Mouse (Mus musculus): ENCODE measurements around the gene Slc25a42. TPM values are rescaled to one million over a fixed set of nuclear protein-coding genes. Genes with fewer than 3 reads are reported as not detected.
A peak's percentile ranks its signal among the peaks of the same experiment; 100 is the strongest.

The Slc25a42 gene
- polyA plus RNA-seq, 1 experiment from 2014 or later, result 12.2 TPM

- Histone ChIP-seq H3K27ac (ENCODE audit: low read depth, low read length) (no peak overlapping the region), H3K4me2 (replicated peaks; ENCODE audit: low read depth) (no peak overlapping the region), H3K4me3 (ENCODE audit: low read depth, low read length) (no peak overlapping the region), H3K27me3 (replicated peaks; ENCODE audit: control insufficient read depth, insufficient read depth, low read length) (no peaks in the 10 kb centered on the region), H3K9me3 (ENCODE audit: control insufficient read depth) (no peaks in the 10 kb centered on the region), H3K4me1 (replicated peaks; ENCODE audit: control insufficient read depth, insufficient read depth, low read length) (peaks cover 6% of the 10 kb centered on the region; the same call in 1 of the 2 replicates), H3K36me3 (ENCODE audit: control insufficient read depth, insufficient read depth) (no peaks in the 10 kb centered on the region; the same call in 1 of the 2 replicates), H3K9ac (ENCODE audit: low read depth, low read length) (no peak overlapping the region)
- ATAC-seq, result no peak
- no peak for TF ChIP-seq CTCF (IDR thresholded peaks at IDR 0.05; ENCODE audit: low read depth)
- WGBS, result 67% methylated on average over 3 of the region's 3 CpGs
Measured at GRCm38 (mm10) chr8:70201417-70201816, 10.7 kb downstream of the Slc25a42 start.

GRCm38 (mm10) chr8:70200098-70200681 is 11.9 kb downstream of the Slc25a42 start:
- Histone ChIP-seq H3K4me3 (ENCODE audit: low read depth, low read length) (no peak overlapping the region), H3K36me3 (ENCODE audit: control insufficient read depth, insufficient read depth) (no peaks in the 10 kb centered on the region; the same call in 1 of the 2 replicates), H3K27ac (ENCODE audit: low read depth, low read length) (no peak overlapping the region), H3K4me1 (replicated peaks; ENCODE audit: control insufficient read depth, insufficient read depth, low read length) (peaks cover 6% of the 10 kb centered on the region; the same call in 1 of the 2 replicates), H3K9ac (ENCODE audit: low read depth, low read length) (no peak overlapping the region), H3K9me3 (ENCODE audit: control insufficient read depth) (no peaks in the 10 kb centered on the region), H3K4me2 (replicated peaks; ENCODE audit: low read depth) (no peak overlapping the region), H3K27me3 (replicated peaks; ENCODE audit: control insufficient read depth, insufficient read depth, low read length) (no peaks in the 10 kb centered on the region)
- WGBS, result 50% methylated on average over 5 of the region's 5 CpGs
- peak; percentile 74 for TF ChIP-seq CTCF (IDR thresholded peaks at IDR 0.05; ENCODE audit: low read depth)
- ATAC-seq, result no peak

- H3K4me1 ChIP-seq (replicated peaks; ENCODE audit: control insufficient read depth, insufficient read depth, low read length), result peaks cover 13% of the 10 kb centered on the region; the same call in 1 of the 2 replicates
- H3K36me3 ChIP-seq (ENCODE audit: control insufficient read depth, insufficient read depth), result no peaks in the 10 kb centered on the region
- TF ChIP-seq CTCF (IDR thresholded peaks at IDR 0.05; ENCODE audit: low read depth), result no peak
- no peak overlapping the region; the same call in 1 of the 2 replicates for H3K4me2 ChIP-seq (replicated peaks; ENCODE audit: low read depth)
- H3K27me3 ChIP-seq (replicated peaks; ENCODE audit: control insufficient read depth, insufficient read depth, low read length), result no peaks in the 10 kb centered on the region
- no peak overlapping the region for H3K4me3 ChIP-seq (ENCODE audit: low read depth, low read length)
- 29% methylated on average over 7 of the region's 7 CpGs for WGBS
- 0 out of 2 replicates have a peak overlapping the region, but pooled peaks have one; percentile 50 for H3K27ac ChIP-seq (ENCODE audit: low read depth, low read length)
- no peaks in the 10 kb centered on the region for H3K9me3 ChIP-seq (ENCODE audit: control insufficient read depth)
- 0 out of 2 replicates have a peak, but pooled peaks have one; percentile 3 for ATAC-seq
- H3K9ac ChIP-seq (ENCODE audit: low read depth, low read length), result no peak overlapping the region
Measured at GRCm38 (mm10) chr8:70197603-70198002, 14.5 kb downstream of the Slc25a42 start.

GRCm38 (mm10) chr8:70195762-70196161 is 16.3 kb downstream of the Slc25a42 start:
- Histone ChIP-seq H3K4me2 (replicated peaks; ENCODE audit: low read depth) (no peak overlapping the region), H3K36me3 (ENCODE audit: control insufficient read depth, insufficient read depth) (peaks cover 9% of the 10 kb centered on the region; the same call in 1 of the 2 replicates), H3K9ac (ENCODE audit: low read depth, low read length) (no peak overlapping the region), H3K4me1 (replicated peaks; ENCODE audit: control insufficient read depth, insufficient read depth, low read length) (peaks cover 20% of the 10 kb centered on the region), H3K9me3 (ENCODE audit: control insufficient read depth) (no peaks in the 10 kb centered on the region), H3K27me3 (replicated peaks; ENCODE audit: control insufficient read depth, insufficient read depth, low read length) (no peaks in the 10 kb centered on the region), H3K27ac (ENCODE audit: low read depth, low read length) (no peak overlapping the region; the same call in 1 of the 2 replicates), H3K4me3 (ENCODE audit: low read depth, low read length) (no peak overlapping the region)
- peak; percentile 72 for TF ChIP-seq CTCF (IDR thresholded peaks at IDR 0.05; ENCODE audit: low read depth)
- no peak for ATAC-seq
- 62% methylated on average over 2 of the region's 2 CpGs for WGBS

- Histone ChIP-seq H3K36me3 (ENCODE audit: control insufficient read depth, insufficient read depth) (peaks cover 9% of the 10 kb centered on the region; the same call in 1 of the 2 replicates), H3K27ac (ENCODE audit: low read depth, low read length) (peak overlapping the region; percentile 89), H3K4me3 (ENCODE audit: low read depth, low read length) (no peak overlapping the region), H3K4me2 (replicated peaks; ENCODE audit: low read depth) (no peak overlapping the region), H3K9me3 (ENCODE audit: control insufficient read depth) (no peaks in the 10 kb centered on the region), H3K9ac (ENCODE audit: low read depth, low read length) (no peak overlapping the region), H3K27me3 (replicated peaks; ENCODE audit: control insufficient read depth, insufficient read depth, low read length) (no peaks in the 10 kb centered on the region), H3K4me1 (replicated peaks; ENCODE audit: control insufficient read depth, insufficient read depth, low read length) (peaks cover 29% of the 10 kb centered on the region; the same call in 1 of the 2 replicates)
- no peak for TF ChIP-seq CTCF (IDR thresholded peaks at IDR 0.05; ENCODE audit: low read depth)
- WGBS, result 76% methylated on average over 3 of the region's 3 CpGs
- ATAC-seq, result no peak
Measured at GRCm38 (mm10) chr8:70194191-70194590, 17.9 kb downstream of the Slc25a42 start.

GRCm38 (mm10) chr8:70193238-70193637 is 18.9 kb downstream of the Slc25a42 start:
- no peak overlapping the region; the same call in 1 of the 2 replicates for H3K4me2 ChIP-seq (replicated peaks; ENCODE audit: low read depth)
- no peaks in the 10 kb centered on the region for H3K9me3 ChIP-seq (ENCODE audit: control insufficient read depth)
- no peaks in the 10 kb centered on the region for H3K27me3 ChIP-seq (replicated peaks; ENCODE audit: control insufficient read depth, insufficient read depth, low read length)
- 33% methylated on average over 5 of the region's 5 CpGs for WGBS
- peaks cover 9% of the 10 kb centered on the region; the same call in 1 of the 2 replicates for H3K36me3 ChIP-seq (ENCODE audit: control insufficient read depth, insufficient read depth)
- peak overlapping the region; percentile 89 for H3K27ac ChIP-seq (ENCODE audit: low read depth, low read length)
- peak; percentile 89 for ATAC-seq
- H3K9ac ChIP-seq (ENCODE audit: low read depth, low read length), result no peak overlapping the region
- H3K4me3 ChIP-seq (ENCODE audit: low read depth, low read length), result no peak overlapping the region
- TF ChIP-seq CTCF (IDR thresholded peaks at IDR 0.05; ENCODE audit: low read depth), result no peak
- peaks cover 25% of the 10 kb centered on the region; the same call in 1 of the 2 replicates for H3K4me1 ChIP-seq (replicated peaks; ENCODE audit: control insufficient read depth, insufficient read depth, low read length)
